Mouse (Mus musculus) adrenal gland, postnatal 25 days (tissue): ENCODE measurements at regions not wholly inside any gene's neighbourhood (a gene's known extent, or its start where the extent isn't known, plus 50 kb on each side); places are given as distances from the start of the nearest gene placed in this dataset.
"Not testable (repeated sequence)": the region's sequence is repeated elsewhere in the genome, so short reads cannot be mapped to it uniquely, and the experiment has no call there.

Experiments
- DNase-seq: peaks from one replicate; pipeline ENCODE4 v3.0.0; 2021; ENCODE audit warnings: mixed read lengths

DNA sequence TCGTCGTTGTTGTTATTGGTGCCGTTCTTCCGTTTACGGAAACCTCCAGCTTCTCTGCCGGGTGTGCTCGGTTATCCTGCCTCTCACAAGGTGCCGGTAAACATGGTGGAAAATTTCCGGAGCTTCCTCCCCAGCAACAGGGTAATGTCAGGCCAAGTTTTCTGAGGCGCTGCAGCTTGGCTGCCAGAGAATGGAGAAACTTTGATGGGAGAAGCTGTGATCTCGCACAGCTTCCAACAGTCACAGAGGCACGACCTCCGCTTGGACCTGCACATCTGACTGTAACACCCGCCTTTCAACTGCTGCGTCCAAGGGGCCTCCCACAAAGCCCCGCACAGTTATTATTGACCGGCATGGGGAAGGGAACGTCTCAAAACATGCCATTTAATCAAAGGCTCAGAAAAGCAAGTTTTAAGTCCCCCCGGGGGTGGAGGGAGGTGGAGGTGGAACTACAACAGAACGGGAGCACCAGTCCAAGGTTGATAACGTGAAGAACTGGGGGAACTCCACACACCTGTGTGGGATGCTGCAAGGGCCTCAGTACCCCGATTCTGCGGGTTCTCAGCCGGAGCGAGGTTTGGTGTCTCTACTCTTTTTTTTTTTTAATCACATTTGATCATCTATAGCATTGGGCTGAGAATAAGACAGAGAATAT lies 299.1 kb downstream of the Vrk1 start:
- DNase-seq, result no peak

DNA sequence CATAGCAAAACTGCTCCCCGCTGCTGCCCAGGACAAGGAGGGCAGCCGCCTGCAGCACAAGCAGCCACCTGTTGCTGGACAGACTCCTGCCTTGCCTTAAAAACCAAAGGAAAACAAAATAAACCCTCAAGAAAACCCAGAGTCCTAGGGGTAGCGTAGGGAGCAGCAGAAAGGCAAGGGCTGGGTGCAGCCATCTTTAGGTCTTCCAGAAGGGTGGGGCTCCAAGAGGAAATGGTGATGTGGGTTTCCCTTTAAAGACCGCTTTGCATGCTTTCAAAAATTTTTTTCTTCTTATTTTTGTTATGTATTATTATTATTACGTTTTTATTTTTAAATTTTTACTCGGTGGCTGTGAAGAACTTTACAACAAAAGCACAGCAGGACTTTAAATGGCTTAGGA lies 300.1 kb downstream of the Vrk1 start:
- DNase-seq, result no peak

DNA sequence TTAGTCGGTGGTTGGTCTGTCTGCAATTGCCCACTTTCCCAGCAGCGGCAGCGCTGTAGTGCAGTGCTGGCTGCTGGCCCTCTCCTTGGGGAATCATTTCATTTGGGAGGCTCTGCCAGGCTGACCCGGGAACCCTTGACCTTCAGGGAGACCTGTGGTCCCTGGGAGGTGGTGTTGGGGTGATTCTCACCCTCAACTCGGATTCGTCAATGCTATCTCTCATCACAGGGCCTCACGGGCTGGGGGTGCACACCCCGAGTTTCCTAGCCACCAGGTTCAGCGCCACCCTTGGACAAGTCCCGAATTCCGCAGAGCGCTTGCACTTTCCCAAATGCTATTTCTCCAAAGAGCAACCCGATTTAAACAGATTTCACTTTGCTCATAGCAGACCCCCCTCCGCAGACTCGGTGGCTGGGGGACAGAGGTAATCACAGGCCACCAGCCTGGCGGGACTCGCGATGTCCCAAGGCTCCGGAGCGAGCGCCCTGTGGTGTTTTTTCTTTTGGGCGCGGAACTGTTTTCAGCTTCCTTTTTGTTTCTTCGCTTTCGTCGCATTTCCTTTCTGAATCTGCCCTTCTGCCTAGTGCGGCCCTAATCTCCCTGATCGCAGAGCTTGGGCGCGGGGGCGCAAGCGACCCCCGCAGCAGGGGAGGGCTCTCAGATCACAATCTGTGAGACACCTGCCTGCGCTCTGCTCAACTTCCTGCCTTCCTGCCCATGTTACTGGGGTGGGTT lies 300.7 kb downstream of the Vrk1 start:
- peak; percentile 21 for DNase-seq

DNA sequence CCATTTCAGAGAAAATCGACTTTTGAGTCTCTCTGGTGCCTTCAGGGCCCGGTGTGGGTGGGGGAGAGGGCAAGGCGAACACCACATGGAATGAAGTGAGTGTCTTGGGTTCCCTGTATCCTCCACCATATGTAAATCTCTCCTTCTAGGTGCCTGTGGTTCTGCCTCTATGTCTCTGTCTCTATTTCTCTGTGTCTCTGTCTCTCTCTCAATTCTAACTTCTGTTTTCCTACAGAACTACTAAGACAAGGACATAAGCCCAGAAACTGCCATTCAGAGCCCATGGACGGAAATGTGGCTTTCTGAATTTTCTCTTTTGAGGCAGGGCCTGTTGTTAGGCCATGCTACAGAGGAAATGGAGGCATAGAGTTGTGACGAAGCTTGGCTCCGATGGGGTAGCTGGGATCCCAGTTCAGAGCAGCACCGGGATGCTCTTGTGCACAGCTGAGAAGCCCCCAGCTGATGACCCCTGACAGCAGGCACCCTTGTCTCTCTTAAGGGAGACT lies 301.3 kb downstream of the Vrk1 start:
- no peak for DNase-seq

DNA sequence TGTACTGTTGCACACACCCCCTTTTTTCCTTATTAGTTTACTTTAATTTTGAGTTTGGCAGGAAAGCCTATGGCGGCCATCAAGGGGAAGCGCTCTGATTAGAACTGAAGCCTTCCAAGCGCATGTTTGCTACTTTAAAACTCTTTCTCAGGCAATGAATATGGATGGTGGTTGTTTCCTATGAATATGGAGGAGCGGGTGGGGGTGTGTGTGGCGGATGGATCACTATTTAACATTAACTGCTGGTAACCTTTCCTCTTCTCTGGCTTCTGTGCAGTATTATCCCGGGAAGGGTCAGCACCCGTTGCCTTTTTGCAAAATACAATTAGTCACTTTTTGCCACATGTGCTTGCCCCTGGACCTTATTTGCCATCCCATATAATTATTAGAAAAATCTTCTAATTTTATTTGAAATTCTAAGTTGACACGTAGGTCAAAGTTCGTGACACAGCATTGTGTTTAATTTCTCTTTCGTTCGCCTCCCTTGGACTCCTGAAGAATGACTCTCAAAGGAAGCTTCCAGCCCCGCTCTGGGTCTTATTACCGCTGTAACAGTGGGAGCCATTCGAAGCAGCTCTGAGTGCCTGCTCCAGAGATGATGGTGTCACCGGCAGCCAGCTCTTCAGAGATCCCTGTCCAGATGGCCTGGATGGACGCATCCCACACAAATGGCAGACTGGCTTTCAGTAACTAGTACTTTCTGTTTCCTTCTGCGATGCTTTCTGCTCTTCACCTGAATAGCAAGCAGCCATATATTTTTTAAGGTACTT lies 302.0 kb downstream of the Vrk1 start:
- no peak for DNase-seq

DNA sequence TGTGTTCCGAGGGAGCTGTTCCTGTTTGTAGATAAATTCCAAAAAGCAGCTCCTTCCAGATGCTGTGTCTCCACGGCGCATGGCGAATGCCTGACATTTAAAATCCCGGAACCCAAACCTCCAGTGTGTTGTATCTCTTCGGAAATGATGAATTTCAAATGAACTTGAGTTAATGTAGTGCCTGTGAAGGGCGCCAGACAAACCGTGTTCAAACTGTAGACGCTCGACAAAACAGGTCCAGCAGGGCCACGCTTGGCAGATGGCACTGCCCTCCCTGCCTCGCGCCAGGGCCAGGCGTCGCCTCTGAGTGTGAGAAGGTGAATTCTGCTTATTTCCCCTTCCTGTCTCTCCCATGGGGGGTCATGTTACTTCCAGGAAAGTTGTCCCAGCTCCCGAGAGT lies 307.7 kb downstream of the Vrk1 start:
- no peak for DNase-seq

DNA sequence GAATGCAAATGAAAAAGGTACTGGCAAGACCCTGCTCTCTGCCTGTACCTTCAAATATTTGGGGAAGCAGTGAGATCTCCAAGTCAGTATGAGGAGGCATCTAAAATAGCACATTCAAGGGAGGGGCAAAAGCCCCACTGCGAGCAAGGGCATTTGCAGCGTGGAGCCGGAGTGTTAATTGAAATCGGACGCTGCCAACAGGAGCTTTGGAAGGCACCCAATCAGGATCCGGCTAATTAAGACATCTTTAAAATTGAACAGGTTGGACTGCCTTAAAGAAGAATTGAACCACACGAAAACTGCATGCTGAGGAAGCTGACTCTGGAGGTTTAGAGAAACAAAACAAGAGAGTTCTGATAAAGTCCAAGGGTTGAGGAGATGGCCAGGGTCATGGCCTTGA lies 311.5 kb downstream of the Vrk1 start:
- no peak for DNase-seq

DNA sequence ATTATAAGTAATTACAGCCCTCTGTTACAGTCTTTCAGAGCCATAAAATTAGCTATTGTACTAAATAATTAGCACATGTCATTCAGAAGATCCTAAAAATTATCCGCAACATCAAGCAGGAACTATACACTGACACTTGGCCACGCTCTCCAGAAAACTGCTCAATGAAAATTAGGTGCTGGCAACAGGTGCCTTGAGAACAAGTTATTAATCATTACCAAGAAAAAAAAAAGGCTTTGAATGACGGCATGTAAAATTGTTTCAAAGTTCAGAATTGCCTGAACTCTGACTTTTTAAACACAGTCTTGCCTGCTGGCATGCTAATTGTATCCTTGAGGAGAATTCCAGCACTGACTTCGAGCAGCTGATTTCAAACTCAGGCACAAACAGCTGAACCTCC lies 316.6 kb downstream of the Vrk1 start:
- no peak for DNase-seq

DNA sequence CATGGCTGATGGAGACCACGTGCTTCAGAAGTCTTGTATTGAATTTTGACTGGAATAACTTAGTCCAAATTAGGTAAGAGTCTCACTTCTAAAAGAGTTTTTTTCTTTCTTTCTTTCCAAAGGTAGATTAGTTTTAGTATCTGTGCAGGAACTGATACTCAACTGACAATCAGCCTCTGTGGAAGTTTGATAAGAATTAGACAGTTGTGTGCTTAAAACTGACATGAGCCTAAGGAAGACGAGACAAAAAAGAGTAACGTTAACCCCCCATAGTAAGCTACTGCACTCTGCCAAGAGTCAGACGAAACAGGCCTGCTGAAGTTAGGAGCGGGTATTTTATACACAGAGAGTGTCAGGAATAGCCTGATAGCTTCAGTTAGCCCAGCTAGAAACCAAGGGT lies 317.3 kb downstream of the Vrk1 start:
- no peak for DNase-seq

DNA sequence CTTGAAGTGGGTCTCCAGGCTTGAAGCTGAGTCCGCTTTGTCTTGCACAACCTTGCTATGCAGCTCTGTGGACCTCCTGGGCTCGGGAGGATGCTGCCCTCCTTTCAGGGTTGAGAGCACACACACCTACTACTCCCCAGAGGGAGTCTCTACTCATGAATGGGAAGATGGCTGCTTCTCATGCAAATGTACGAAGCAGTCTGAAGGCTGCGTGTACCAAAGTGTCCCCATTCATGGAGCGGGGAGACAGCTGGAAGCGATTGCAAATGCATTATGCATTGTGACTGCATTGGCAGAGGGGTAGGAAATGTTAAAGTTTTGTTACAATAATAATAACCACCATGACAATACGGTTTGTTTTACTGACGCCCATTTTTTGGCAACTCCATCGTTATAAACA lies 347.8 kb downstream of the Vrk1 start:
- DNase-seq, result no peak

DNA sequence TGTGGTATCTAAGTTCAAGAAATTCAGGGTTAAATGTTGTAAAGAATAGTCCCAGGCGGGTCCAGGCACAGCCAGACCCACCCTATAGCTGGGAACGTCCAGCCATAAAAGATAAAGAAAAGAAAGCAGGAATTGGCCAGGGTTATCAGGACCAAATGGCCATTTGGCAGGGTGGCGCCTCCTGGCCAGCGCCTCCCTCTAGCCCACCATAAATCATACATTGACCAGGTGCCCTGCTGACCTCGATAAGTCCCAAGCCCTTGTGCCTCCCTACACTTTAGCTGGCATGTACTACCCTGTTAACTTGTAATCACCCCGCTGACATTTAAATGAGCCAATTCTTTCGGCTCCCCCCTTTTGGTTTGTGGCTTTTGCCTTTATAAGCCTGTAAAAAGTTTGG lies 351.6 kb downstream of the Vrk1 start:
- DNase-seq, result not testable (repeated sequence)

DNA sequence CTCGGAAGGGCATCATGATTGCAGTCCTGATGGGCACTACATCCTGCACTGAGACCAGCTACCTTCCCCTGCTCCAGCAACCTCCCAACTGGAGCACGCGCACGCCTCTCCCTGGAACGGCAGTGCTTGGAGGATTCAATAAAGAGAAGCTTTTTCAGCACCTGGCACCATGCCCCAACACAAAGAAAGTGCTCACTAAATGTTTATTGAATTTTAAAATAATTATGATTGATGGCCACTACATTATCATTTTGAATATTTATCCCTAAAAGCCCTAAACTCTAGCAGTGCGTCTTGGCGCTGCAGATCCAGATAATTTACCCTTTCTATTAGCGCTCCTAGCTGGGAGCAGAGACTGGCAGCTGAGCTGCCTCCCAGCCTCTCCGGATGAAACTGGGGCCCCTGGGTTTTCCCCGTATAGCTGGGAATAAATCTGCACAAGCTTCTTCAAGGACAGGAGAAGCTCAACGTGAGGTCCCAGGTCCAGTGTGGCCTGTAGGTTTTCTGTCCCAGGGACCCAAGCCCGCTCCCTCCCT lies 364.9 kb downstream of the Vrk1 start:
- no peak for DNase-seq

DNA sequence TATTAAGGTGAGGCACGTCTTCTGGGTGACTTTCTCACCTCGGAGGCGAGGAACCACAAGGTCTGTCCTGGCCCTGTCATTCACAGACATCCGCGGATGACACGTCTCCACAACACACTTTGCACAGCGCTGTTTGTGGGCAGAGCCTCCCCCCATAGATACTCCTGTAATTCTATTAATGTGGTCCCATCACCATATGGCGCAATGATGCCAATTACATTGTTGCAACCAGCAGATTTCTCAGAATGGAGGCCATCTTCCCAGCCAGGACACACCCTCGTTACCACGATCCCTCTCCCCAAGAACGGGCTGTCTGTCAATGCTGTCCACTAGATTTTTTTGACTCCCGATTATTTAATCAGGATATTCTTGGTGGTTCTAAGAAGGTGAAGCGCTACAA lies 365.9 kb downstream of the Vrk1 start:
- DNase-seq, result no peak

DNA sequence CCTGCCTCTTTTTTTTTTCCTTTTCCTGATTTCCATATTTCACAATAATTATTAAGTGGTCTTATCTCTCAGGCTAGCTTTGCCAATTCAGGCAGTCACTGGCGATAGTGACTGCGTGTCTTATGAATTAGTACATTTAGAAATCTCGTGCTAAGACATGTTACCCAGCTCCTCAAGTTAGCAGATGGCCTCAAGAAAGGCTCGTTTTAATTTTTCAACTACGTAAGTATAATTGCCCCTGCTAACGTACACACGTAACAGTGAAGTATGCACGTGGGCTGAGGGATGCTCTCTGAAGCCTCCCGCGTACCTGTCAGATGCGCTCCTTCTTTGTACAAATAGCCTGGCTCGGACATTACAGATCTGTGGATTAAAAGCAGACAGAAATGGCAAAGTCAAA lies 366.8 kb downstream of the Vrk1 start:
- no peak for DNase-seq

DNA sequence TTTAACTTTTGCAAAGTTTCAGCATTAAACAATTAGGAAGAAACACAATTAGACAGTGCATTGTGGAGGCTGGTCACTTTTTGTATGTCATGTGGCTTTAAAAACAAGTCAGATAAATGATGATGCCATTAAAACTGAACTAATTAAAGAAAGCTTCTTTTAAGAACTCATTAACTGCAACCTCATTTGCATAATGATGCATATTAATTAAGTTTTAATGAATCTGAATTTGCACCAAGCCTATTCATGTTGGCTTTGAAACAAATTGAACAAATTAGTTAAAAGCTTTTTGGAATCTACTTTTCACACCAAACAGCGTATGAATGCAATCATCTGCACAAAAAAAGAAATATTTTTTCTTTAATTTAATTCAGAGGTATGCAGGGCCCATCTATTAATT lies 367.3 kb downstream of the Vrk1 start:
- DNase-seq, result no peak

DNA sequence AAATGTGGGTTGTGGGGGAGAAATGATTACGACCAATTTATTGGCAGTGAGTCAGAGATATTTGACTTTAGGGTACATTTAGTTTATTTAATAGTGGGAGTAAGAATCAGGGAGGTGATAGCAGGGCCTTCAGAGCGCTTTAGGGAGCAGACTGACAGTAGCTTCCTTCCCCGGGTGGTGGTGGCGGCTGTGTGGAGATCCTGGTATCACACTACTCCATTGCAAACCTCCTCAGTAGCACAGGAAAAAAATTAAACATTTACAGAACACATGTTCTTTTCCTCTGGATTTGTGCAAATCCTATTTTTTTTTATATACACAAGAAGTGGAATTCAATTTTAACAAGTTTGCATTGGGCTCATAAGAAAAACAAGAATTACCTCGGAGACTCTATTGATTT lies 367.7 kb downstream of the Vrk1 start:
- no peak for DNase-seq

DNA sequence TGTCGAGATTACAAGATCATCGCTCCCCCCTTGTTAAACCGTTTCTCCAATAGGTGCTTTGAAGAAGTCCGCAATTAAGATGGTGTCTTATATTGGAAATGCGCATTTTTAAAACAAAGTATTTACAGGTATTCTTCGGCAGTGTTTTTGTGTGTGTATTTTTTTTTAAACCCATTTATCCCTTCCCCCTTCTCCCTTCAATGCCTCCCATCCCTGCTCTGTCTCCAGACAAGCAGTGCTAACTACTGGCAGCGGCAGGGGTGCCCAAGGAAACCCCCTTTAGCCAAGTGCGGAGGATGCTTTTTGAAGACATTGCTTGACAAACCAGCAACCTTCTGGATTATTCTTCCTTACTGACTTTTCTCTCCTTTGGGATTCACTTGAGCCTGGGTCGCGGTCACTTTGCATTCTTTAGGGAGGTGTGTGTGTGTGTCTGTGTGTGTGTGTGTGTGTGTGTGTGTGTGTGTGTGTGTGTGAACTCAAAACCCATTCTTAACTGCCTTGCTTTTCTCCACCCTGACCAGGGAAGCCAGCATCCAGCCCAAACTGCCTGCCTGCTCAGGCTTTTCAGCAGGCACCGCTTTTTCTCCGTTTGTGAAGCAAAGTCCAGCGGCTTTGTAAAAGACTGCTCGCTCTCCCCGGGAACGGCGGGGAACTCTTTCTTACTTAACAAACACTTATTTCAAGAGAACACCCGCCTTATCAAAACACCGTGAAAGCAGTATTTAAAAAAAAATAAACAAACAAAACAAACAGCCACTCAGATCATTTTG lies 368.5 kb downstream of the Vrk1 start:
- DNase-seq, result no peak

DNA sequence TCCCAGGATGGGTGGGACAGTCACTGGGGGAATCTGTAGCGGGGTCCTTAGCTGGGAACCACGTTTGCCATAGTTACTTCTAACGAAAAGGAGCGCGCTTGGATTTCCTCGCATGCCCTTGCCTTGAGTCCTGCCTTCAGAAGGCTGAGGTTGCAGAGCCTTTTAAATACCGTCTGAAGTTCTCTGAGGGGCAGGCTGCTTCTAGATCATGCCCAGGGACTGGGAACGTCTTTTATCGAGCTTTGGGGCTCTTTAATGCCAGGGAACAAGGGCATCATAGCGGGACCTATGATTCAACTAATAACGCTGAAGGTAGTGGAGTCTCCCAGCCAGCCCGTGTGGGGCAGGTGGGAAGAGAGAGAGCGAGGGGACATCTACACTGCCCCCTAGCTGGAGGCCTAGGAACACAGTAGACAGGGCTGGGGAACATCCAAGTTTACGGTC lies 369.1 kb downstream of the Vrk1 start:
- DNase-seq, result peak; percentile 26

DNA sequence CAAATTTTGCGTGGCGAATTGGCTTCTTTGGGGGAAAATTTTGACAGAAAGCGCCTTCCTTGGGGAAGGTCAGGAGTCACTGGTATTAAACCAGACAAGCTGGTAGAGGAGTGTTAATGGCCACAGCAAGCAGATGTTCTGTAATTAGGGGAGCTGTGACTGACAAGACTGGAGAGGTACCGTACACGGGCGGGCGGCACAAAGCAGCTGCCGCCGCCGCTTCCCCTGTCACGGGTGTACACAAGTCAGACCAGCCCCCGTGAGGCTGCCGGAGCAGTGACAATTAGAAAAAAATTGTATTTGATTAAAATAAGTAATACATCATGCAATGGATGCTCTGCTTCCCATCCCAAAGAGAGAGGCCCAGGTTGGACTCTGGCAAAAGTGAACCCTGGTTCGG lies 369.8 kb downstream of the Vrk1 start:
- DNase-seq, result no peak

DNA sequence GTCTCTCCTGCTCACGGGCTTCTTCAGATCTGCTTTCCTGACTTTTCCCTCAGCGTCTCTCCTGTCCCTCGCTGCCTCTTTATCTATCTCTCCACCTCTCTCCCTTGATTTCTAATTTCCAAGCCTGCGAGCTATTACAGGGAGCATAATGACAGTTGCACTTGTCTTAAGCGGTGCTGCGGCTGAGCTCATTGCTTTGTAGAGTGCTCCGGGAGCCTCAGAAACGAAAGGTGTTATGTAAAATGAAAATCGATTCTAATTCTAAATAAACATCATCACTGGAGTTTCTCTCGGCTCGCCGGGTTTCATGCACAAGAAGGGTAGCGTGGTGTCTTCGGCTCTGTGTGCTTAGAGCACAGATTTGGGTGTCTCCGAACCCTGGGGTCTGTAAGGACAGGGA lies 371.8 kb downstream of the Vrk1 start:
- DNase-seq, result no peak

DNA sequence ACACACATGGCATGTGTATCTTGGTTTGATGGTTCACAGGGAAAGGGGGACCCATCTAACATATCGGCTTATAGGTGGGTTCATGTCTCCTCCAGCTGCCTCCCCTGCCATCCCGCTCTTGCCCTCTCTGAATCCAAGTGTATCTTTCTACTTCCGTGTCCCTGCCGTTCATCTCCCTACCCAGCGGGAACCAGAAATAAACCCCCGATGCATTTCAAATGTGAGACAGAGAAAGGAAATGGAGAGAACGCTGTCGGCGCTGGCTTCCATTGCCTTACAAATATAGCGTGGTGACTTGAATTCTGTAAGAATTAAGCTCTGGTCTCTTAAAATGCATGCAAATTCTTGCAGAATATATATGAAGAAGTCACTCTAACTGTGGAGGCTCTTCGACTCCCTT lies 379.2 kb downstream of the Vrk1 start:
- DNase-seq, result no peak

DNA sequence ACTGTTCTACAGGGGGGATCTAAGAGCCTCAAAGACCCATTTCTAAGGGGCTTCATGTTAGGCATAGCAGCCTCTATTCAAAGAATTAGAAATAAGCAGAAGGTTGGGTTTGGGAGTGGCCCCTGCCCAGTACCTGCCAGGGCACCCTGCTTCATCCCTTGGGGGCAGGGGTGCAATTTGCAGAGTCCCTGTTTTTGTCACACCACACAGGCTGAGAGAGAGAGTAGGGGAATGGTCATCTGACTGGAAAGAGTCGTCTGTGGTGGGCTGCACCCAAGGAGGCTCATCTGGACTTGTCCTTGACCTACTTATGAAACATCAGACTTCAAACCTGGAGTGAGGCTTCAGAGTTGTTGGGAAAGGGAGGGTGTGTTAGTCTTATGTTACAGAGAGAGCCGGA lies 382.3 kb downstream of the Vrk1 start:
- DNase-seq, result no peak
